Mouse (Mus musculus) cerebellum, postnatal 4 days (tissue): ENCODE measurements around the gene Arpc3.
"Not testable (repeated sequence)": the region's sequence is repeated elsewhere in the genome, so short reads cannot be mapped to it uniquely, and the experiment has no call there.

Experiments used
- DNase-seq, 2 experiments: peaks; one replicate each; pipeline ENCODE4 v3.0.0; 2022; ENCODE audit warnings: low spot score in 2 of 2, mixed read lengths in 1 of 2

Arpc3 gene

DNA sequence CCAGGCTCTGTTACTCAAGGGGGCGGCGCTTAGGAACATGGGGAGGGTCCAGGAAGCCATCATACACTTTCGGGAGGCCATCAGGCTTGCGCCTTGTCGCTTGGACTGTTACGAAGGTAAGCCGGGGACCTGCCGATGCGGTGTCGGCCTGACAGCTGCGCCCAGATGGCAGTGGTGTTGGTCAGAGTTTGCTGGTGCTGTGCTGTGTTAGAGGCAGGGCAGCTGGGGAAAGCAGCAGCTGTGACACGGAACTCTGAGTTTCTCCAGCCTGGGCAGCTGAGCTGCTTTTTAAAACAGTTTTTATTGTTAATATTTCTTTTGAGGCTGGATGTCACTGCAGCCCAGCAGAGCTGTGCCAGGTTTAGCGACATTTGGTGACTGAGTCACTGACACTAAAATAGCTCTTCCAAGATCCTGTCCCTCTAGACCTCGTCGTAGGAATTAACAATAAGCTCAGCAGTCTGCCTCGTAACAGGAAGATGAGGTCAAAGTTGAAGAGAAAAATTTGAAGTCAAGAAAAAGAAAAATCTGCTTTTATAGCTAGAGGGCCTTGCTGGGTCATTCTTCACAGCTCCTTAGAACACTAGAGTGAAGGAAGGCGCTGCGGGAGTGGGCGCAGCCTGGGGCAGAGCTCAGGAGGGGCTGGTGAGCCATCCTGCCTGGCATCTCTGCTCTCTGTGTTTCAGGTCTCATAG is 47.9 kb downstream of the Arpc3 start:
- no peak for DNase-seq

DNA sequence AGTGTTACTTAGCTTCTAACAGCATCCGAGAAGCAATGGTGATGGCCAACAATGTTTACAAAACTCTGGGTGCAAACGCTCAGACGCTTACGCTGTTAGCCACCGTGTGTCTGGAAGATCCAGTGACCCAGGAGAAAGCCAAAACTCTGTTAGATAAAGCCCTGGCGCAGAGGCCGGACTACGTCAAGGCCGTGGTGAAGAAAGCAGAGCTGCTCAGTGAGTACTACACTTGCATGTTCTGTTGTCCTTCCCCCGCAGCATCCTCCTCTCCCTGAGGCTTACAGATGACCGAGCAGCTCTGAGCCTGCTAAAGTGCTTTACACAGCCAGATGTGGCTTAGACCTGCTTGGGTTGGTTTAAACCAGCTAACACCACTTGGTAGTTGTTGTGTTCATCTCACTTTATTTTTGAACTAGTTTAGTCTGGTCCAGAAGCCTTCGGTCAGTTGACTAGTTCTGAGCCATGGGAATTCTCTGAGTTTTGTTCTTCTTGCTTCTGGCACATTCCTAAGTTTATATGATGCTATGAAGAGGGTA is 48.5 kb downstream of the Arpc3 start:
- no peak for DNase-seq

DNA sequence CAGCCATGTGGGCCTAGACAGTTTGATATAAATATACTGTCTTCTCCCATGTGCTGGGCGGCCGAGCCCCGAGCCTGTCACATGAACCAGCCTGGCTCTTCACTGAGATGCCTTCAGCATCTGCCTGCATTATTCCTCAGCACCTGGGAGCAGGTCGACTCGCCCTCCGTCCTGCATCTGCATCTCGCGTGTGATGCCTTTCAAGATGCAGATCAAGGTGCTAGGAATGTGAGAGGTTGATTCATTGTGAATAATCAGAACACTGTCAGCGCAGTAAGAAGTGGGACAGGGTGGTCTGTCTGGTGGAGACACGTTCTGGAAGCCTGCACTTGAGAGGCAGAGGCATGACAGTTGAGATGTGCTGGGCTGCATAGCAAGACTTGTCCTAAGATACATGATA is 52.8 kb downstream of the Arpc3 start:
- DNase-seq, result no peak

GRCm38 (mm10) chr5:122445051-122445610 is 53.5 kb downstream of the Arpc3 start:
- DNase-seq, result no peak

DNA sequence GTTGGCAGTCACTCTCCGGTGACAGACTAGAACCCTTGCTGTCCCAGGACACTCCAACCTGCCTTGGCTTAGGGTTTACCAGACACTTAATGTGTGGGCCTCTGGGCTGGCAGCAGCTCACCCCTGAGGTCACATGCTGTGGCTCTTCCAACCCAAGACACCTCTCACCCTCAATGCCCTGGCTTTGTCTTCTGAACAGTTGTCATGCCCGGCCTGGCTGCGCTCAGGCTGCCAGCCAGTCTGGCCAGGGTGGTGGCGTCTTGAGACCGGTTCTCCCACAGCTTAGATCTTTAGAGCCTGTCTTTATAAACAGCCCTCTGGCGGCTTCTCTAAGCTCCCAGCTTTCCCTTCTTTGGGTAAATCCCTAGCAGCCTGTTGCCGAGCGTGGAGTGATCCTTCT is 56.2 kb downstream of the Arpc3 start:
- no peak for DNase-seq

GRCm38 (mm10) chr5:122448869-122449268 is 57.2 kb downstream of the Arpc3 start:
- no peak for DNase-seq

- DNase-seq, result no peak
Measured at GRCm38 (mm10) chr5:122449946-122450345, 58.3 kb downstream of the Arpc3 start.

- DNase-seq, result no peak
Measured at GRCm38 (mm10) chr5:122450913-122451317, 59.2 kb downstream of the Arpc3 start.

DNA sequence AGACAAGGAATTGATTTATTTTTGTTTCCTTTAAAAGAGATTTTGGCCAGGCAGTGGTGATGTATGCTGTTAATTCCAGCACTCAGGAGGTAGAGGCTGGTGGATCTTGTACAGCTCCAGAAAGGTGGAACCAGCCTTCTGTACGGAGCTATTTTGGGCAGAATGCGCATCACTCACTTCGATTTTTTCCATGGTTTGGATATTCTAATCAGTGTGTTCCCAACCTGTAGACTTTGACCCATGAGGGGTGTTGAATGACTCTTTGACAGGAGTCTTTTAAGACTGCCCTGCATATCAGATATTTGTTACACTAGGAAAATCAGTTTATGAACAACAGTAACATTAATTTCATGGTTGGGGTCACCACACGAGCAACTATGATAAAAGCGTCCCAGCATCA is 59.6 kb downstream of the Arpc3 start:
- no peak for DNase-seq

GRCm38 (mm10) chr5:122452194-122452593 is 60.5 kb downstream of the Arpc3 start:
- no peak for DNase-seq

DNA sequence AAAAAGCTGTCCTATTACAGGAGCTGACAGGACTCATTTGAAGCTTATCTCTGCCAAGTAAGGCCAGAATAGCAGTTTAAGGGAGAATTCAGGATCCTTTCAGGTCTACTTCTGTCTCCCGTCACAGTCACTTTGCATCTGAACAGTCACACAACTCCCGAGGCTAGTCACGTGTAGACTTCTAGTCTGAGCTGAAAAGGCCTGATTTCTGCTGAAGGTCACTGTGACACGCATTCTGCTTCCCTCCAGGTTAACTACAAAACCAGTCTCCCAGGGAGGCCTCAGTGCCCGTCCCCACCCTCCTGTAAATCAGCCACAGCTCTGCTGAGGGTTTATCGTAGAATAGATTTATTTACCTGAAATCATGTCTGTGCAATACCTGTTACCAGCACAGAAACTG is 61.5 kb downstream of the Arpc3 start:
- no peak for DNase-seq

- DNase-seq, result no peak
Measured at GRCm38 (mm10) chr5:122454442-122454841, 62.8 kb downstream of the Arpc3 start.

- no peak for DNase-seq
Measured at GRCm38 (mm10) chr5:122454883-122455282, 63.2 kb downstream of the Arpc3 start.

GRCm38 (mm10) chr5:122455584-122455983 is 63.9 kb downstream of the Arpc3 start:
- DNase-seq, result no peak

DNA sequence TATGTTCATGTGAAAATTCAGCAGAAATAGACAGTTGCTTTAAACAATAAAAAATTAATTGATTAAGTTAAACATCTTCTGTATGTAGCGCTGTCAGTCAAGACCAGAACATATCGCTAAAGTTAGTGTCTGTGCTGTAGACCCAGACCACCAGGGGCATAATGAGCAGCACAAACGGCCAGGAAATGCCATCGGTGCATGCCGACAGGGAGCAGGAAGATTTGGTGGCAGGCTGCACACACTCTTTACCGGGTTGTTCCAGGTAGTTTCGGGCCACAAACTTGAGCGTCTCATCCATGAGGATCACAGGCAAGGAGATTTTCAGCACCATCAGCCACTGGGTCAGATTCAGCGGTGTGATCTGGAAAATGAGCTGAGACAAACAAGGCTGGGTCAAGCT is 65.4 kb downstream of the Arpc3 start:
- not testable (repeated sequence) for DNase-seq

DNA sequence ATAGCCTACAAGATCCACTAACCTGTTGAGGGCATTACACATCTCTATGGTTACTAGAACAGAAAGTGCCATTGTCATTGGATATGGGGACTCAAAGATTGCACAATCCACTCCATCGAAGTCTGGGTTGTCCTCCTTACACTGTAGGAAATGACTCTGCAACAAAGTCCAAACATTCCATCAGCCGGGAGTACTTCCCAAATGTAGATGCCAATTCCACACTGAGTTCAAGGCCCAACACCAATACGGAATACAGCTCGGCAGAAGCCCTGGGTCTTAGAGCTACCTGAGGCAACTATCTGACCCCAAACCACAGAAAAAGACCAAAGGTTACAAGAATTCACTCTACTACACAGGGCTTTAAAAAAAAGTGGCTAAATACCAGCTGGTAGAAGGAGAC is 66.4 kb downstream of the Arpc3 start:
- no peak for DNase-seq

DNA sequence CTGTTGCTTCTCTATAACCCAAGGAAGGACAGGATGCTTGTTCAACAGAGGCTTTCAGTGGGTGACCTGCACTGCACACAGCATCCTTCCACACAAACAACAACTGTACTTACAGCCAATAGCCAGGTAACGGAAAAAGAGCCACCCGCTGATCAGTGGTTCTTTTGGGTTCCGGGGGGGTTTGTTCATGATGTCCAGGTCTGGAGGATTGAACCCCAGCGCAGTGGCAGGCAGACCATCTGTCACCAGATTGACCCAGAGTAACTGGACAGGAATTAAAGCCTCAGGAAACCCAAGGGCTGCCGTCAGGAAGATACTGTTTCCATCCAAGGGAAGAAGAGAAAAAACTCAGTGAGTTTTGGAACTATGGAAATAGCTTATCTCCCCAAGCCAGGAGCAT is 67.7 kb downstream of the Arpc3 start:
- no peak for DNase-seq

GRCm38 (mm10) chr5:122460656-122461055 is 69.0 kb downstream of the Arpc3 start:
- no peak for DNase-seq

DNA sequence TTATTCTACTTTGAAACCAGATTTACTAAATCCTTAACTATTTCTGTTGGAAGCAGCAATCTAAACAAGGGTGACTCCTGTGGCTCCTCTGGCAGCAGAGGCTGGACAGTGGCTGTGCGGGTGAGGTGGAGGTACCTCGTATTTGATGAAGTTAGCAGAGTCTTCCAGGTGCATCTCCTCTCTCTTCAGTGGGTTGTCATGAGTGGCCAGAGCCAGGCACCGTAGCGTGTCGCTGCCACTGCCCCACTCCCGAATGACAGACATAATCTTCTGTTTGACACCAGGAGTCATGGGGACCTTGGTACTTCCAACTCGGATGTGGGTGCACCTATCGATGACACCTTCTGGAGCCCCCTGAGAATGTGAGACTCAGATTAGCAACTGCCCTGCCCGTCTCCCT is 69.8 kb downstream of the Arpc3 start:
- DNase-seq, result no peak
